Mouse (Mus musculus) lung, embryonic 14.5 days (tissue): ENCODE measurements around the gene Rapgefl1. TPM values are rescaled to one million over a fixed set of nuclear protein-coding genes. Genes with fewer than 3 reads are reported as not detected.

Experiments used
- ATAC-seq: fragments of 200-750 bp; cut with Nextera tagmentation; 2 replicates; pipeline ENCODE4 v1.8.0; 2017; ENCODE audit warnings: mild to moderate bottlenecking, moderate TSS enrichment, moderate library complexity; ENCODE audit not compliant: insufficient read depth
- DNase-seq: peaks from one replicate; pipeline ENCODE4 v3.0.0-alpha.2; 2015
- H3K27ac ChIP-seq: fragments of 300-500 bp; sonication (generic); 2 replicates; pipeline ENCODE4 v1.5.1; 2014; ENCODE audit warnings: low read depth, mild to moderate bottlenecking, moderate library complexity
- H3K27me3 ChIP-seq: fragments of 300-500 bp; sonication (generic); 2 replicates; pipeline ENCODE4 v1.6.1; 2014; ENCODE audit warnings: low read length, control low read depth; ENCODE audit not compliant: insufficient read depth
- H3K36me3 ChIP-seq: fragments of 300-500 bp; sonication (generic); 2 replicates; pipeline ENCODE4 v1.6.1; 2014; ENCODE audit warnings: control low read depth; ENCODE audit not compliant: insufficient read depth
- H3K4me1 ChIP-seq: fragments of 300-500 bp; sonication (generic); 2 replicates; pipeline ENCODE4 v1.6.1; 2014; ENCODE audit warnings: antibody characterized with exemption, control low read depth; ENCODE audit not compliant: insufficient read depth
- H3K4me2 ChIP-seq: fragments of 300-500 bp; sonication (generic); 2 replicates; pipeline ENCODE4 v1.6.1; 2014; ENCODE audit warnings: mild to moderate bottlenecking
- H3K4me3 ChIP-seq: fragments of 300-500 bp; sonication (generic); 2 replicates; pipeline ENCODE4 v1.5.1; 2014; ENCODE audit warnings: low read depth, low read length
- H3K9ac ChIP-seq: fragments of 300-500 bp; sonication (generic); 2 replicates; pipeline ENCODE4 v1.6.1; 2014
- H3K9me3 ChIP-seq: fragments of 300-500 bp; sonication (generic); 2 replicates; pipeline ENCODE4 v1.6.1; 2016; ENCODE audit warnings: low read depth, low read length, control low read depth
- CTCF ChIP-seq: IDR thresholded peaks from 2 replicates; pipeline ENCODE4 v1.5.1; 2016; ENCODE audit warnings: antibody characterized with exemption, low read depth
- WGBS: fragments of 180-500 bp; shearing (Covaris S2); extraction: QIAGEN DNeasy Blood & Tissue Kit; methylation state at CpG from one replicate; pipeline ENCODE4 v1.1.7; 2014; 5-methylcytosine and 5-hydroxymethylcytosine counted together
- polyA plus RNA-seq: library from polyadenylated mRNA; unstranded; fragments of >200 nt; fragmentation: Nextera tagmentation; extraction: Ambion mirVana; gene quantifications from 2 replicates; pipeline ENCODE4 v1.2.1, GENCODE M21; 2014

Rapgefl1 gene
- polyA plus RNA-seq, 1 experiment from 2014 or later, result 2.1 TPM

DNA sequence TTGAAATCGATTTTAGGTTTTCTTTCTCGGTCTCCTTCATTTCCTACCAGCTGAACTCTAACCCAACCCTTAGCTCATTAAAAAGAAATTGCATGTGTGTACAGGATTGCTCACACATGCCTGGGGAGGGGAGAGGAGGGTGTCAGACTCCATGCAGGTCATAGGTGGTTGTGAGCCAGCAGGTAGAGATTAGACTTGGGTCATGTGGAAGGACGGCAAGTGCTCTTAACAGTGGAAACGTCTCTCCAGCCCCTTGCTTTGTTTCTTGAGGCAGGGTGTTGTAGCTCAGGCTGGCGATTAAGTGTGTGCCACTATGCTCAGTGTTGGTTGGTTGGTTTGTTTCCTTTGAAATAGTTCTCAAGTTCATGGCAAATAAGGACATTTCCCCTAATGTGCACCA is 34.2 kb downstream of the Rapgefl1 start:
- Histone ChIP-seq H3K27me3 (no peaks in the 10 kb centered on the region), H3K36me3 (peaks cover 52% of the 10 kb centered on the region), H3K9me3 (no peaks in the 10 kb centered on the region), H3K4me2 (no peak overlapping the region), H3K9ac (no peak overlapping the region), H3K4me3 (no peak overlapping the region), H3K4me1 (no peaks in the 10 kb centered on the region), H3K27ac (no peak overlapping the region)
- no peak for TF ChIP-seq CTCF
- 66% methylated on average over 5 of the region's 5 CpGs for WGBS
- DNase-seq (no peak), ATAC-seq (no peak)

DNA sequence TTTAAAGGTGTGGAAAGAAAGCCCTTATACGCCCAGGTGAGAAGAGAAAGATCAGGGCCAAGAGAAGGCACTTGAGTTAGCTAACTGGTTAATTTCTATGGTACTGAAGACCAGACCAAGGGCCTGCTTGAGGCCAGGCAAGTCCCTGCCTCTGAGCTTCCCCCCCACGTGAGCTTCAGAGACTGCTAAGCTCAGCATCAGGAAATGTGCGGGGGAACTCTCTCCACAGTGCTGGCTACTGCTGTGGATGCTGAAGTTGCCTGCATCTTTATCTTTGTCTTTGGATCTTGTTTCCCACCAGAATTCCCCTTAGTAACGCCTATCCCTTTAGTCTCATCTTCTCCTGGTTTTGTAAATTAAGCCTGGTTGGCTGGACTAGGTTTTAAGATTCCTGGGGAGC is 34.8 kb downstream of the Rapgefl1 start:
- Histone ChIP-seq H3K27me3 (no peaks in the 10 kb centered on the region), H3K36me3 (peaks cover 51% of the 10 kb centered on the region), H3K9ac (no peak overlapping the region), H3K9me3 (no peaks in the 10 kb centered on the region), H3K4me1 (no peaks in the 10 kb centered on the region), H3K4me2 (no peak overlapping the region), H3K4me3 (no peak overlapping the region), H3K27ac (no peak overlapping the region)
- no peak for ATAC-seq
- no peak for DNase-seq
- TF ChIP-seq CTCF, result no peak
- 63% methylated on average over 4 of the region's 4 CpGs for WGBS

- no peak for TF ChIP-seq CTCF
- Histone ChIP-seq H3K9ac (no peak overlapping the region), H3K9me3 (no peaks in the 10 kb centered on the region), H3K4me1 (no peaks in the 10 kb centered on the region), H3K4me2 (no peak overlapping the region), H3K27me3 (no peaks in the 10 kb centered on the region), H3K27ac (no peak overlapping the region), H3K36me3 (peaks cover 46% of the 10 kb centered on the region), H3K4me3 (no peak overlapping the region)
- DNase-seq, result no peak
- no peak for ATAC-seq
- 74% methylated on average over 4 of the region's 4 CpGs for WGBS
Measured at GRCm38 (mm10) chr11:98872040-98872439, 35.5 kb downstream of the Rapgefl1 start.

- no peak overlapping the region for H3K9ac ChIP-seq
- H3K4me2 ChIP-seq, result no peak overlapping the region
- H3K9me3 ChIP-seq, result no peaks in the 10 kb centered on the region
- TF ChIP-seq CTCF, result no peak
- ATAC-seq (no peak), DNase-seq (peak; percentile 14)
- no peak overlapping the region for H3K27ac ChIP-seq
- H3K4me3 ChIP-seq, result no peak overlapping the region
- H3K36me3 ChIP-seq, result peaks cover 28% of the 10 kb centered on the region; the same call in 1 of the 2 replicates
- no peaks in the 10 kb centered on the region for H3K27me3 ChIP-seq
- no peaks in the 10 kb centered on the region for H3K4me1 ChIP-seq
- 74% methylated on average over 9 of the region's 9 CpGs for WGBS
Measured at GRCm38 (mm10) chr11:98873900-98874299, 37.3 kb downstream of the Rapgefl1 start.

DNA sequence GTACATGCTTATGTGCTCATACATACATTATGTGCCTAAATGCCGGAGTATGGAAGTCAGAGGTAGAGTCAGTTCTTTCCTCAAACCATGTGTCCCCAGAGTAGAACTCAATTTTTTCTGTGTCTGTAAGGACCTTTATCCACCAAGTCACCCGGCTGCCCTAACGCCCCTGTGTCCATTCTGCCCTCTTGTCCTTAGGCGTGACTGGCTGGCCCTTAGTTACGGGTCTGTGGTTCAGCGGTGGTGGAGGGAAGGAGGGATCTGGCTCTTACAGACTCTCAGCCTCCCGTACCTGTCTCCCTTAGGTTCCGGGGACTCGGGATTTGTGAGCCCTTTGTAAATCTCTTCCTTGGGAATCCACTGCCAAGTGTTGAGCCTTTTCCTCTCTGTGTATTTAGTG is 40.4 kb downstream of the Rapgefl1 start:
- Histone ChIP-seq H3K9me3 (no peaks in the 10 kb centered on the region), H3K4me2 (no peak overlapping the region), H3K4me3 (no peak overlapping the region), H3K36me3 (peaks cover 24% of the 10 kb centered on the region; the same call in 1 of the 2 replicates), H3K4me1 (no peaks in the 10 kb centered on the region), H3K27me3 (no peaks in the 10 kb centered on the region), H3K9ac (no peak overlapping the region), H3K27ac (no peak overlapping the region)
- 76% methylated on average over 9 of the region's 9 CpGs for WGBS
- ATAC-seq (no peak), DNase-seq (no peak)
- no peak for TF ChIP-seq CTCF

GRCm38 (mm10) chr11:98887703-98888102 is 51.1 kb downstream of the Rapgefl1 start:
- Histone ChIP-seq H3K4me1 (no peaks in the 10 kb centered on the region), H3K27ac (no peak overlapping the region), H3K9me3 (no peaks in the 10 kb centered on the region), H3K4me2 (no peak overlapping the region), H3K9ac (no peak overlapping the region), H3K27me3 (no peaks in the 10 kb centered on the region), H3K36me3 (peaks cover 77% of the 10 kb centered on the region), H3K4me3 (no peak overlapping the region)
- DNase-seq (no peak), ATAC-seq (no peak)
- TF ChIP-seq CTCF, result no peak
- 89% methylated on average over 3 of the region's 3 CpGs for WGBS

- 91% methylated on average over 4 of the region's 4 CpGs for WGBS
- Histone ChIP-seq H3K36me3 (peaks cover 90% of the 10 kb centered on the region), H3K4me3 (no peak overlapping the region), H3K27me3 (no peaks in the 10 kb centered on the region), H3K4me2 (no peak overlapping the region), H3K4me1 (no peaks in the 10 kb centered on the region), H3K9me3 (no peaks in the 10 kb centered on the region), H3K27ac (no peak overlapping the region), H3K9ac (no peak overlapping the region)
- ATAC-seq, result no peak
- no peak for TF ChIP-seq CTCF
- DNase-seq, result no peak
Measured at GRCm38 (mm10) chr11:98889077-98889476, 52.5 kb downstream of the Rapgefl1 start.

DNA sequence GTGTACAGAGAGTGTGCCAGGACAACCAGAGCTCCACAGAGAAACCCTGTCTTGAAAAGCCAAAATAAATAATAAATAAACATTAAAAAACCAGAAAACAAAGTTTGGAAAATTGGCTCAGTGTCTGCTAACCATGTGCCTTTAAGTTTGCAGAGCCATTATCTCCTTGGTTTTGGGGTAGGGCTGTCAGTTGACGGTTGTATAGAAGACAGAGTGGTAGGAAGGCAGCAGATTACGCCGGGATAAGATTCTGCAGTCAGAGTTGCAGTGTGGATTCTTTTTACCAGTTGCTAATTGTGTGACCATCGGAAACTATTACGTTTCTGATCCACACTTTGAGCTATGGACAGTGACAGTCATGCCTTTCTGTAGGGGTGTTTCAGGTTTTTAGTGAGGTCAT is 53.4 kb downstream of the Rapgefl1 start:
- H3K4me2 ChIP-seq, result no peak overlapping the region
- ATAC-seq, result no peak
- no peak for TF ChIP-seq CTCF
- H3K9me3 ChIP-seq, result no peaks in the 10 kb centered on the region
- no peak overlapping the region for H3K27ac ChIP-seq
- no peak for DNase-seq
- peaks cover 87% of the 10 kb centered on the region for H3K36me3 ChIP-seq
- H3K4me1 ChIP-seq, result no peaks in the 10 kb centered on the region
- no peak overlapping the region for H3K9ac ChIP-seq
- H3K27me3 ChIP-seq, result no peaks in the 10 kb centered on the region
- 84% methylated on average over 5 of the region's 5 CpGs for WGBS
- H3K4me3 ChIP-seq, result no peak overlapping the region
